Mouse (Mus musculus) stomach, postnatal 0 days (tissue): ENCODE data around the gene Gdap1l1.

Experiments
- CTCF ChIP-seq: IDR thresholded peaks from 2 replicates; pipeline ENCODE4 v1.5.1; 2016; ENCODE audit warnings: antibody characterized with exemption, low read depth, mild to moderate bottlenecking, moderate library complexity
- EP300 ChIP-seq: optimal IDR thresholded peaks from 2 replicates; pipeline ENCODE3; 2016; ENCODE audit warnings: antibody characterized with exemption

DNA sequence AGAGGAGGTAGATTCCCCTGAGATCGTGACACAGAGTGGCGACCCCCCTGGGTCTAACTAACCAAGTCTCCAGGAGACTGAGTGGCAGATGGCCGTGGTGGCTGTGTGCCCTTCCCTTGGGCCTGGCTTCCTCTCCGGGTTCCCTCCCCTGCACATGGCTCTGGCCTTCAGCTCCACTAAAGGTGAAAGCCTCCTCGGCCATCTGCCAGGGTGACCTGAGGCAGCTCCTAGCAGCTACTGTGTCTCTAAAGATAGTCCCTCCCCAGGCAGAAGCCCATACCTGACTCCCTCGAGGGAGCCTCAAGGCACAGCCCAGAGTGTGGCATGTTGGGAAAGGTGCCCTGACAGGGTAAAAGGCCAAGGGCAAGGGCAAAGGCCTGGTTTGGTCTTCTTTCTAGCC is 5.3 kb downstream of the Gdap1l1 start:
- TF ChIP-seq EP300 (no peak), CTCF (no peak)
